Mouse (Mus musculus): Measurements from ENCODE around the gene Tmtc1. TPM values are rescaled to one million over a fixed set of nuclear protein-coding genes. Genes with fewer than 3 reads are reported as not detected.

Tmtc1 gene
- polyA plus RNA-seq, 1 experiment from 2014 or later: 3.2 TPM

DNA sequence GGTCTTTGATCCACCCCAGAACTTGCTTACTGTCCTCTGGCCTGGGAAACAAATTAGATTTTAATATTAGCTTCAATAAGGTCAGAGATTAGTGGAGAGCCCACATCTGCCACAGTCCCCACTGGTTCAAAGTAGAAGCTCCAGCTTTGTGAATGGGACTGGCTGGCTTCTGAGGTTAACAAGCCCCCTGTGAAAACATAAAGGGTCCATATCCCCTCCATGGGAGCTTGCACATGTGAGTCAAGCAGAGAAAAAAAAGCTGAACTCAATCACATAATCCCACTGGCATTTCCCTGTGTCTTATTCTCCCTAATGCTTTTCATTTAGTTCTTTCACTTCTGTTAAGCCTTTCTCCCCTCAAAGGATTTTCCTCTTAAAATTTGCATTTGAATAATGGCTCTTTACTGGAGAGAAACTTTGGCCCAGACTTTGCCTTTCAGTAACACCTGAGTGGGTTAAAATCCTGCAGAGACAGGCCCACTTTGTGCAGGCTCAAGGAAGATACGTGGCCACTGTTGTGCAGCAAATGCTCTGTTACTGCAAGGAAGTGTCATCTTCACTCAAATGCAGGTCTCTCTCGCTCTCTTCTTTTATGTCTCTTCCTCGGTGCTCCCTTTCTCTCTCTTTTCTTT is 105.7 kb downstream of the Tmtc1 start:
- Histone ChIP-seq H3K9me3 (no peaks in the 10 kb centered on the region), H3K4me2 (replicated peaks) (no peak overlapping the region), H3K27ac (no peak overlapping the region), H3K9ac (no peak overlapping the region), H3K4me3 (no peak overlapping the region), H3K4me1 (no peaks in the 10 kb centered on the region), H3K27me3 (no peaks in the 10 kb centered on the region), H3K36me3 (no peaks in the 10 kb centered on the region)
- no peak for ATAC-seq (ENCODE audit: insufficient number of reproducible peaks, insufficient read depth, low FRiP score, low TSS enrichment)
- WGBS: 58% methylated on average over 3 of the region's 3 CpGs

- H3K27me3 ChIP-seq: no peaks in the 10 kb centered on the region
- H3K4me3 ChIP-seq: no peak overlapping the region
- H3K36me3 ChIP-seq: no peaks in the 10 kb centered on the region
- H3K9ac ChIP-seq: no peak overlapping the region
- no peak for ATAC-seq (ENCODE audit: insufficient number of reproducible peaks, insufficient read depth, low FRiP score, low TSS enrichment)
- no peak overlapping the region for H3K4me2 ChIP-seq (replicated peaks)
- H3K27ac ChIP-seq: no peak overlapping the region
- H3K4me1 ChIP-seq: no peaks in the 10 kb centered on the region
- no peaks in the 10 kb centered on the region for H3K9me3 ChIP-seq
These were observed 107.8 kb downstream of the Tmtc1 start for GRCm38 (mm10) chr6:148336290-148336955.

DNA sequence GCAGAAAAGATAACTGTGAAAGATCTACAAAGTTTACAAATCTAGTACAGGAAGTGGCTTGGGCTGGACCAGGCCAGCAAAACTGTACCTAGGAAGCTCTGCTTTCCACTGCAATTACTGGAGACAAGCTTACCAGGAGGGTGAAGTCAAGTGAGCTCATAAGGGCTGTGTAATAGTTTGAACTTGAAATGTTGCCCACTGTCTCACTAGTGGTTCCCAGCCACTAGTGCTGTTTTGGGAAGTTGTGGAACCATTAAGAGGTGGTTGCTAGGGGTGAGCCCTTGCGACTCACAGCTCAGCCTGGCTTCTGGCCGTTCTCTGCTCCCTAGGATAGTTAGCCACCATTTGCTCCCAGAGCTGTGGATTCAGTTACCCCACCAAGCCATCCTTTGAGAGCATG is 112.3 kb downstream of the Tmtc1 start:
- Histone ChIP-seq H3K9ac (no peak overlapping the region), H3K4me2 (replicated peaks) (no peak overlapping the region), H3K27me3 (no peaks in the 10 kb centered on the region), H3K9me3 (no peaks in the 10 kb centered on the region), H3K4me1 (no peaks in the 10 kb centered on the region), H3K4me3 (no peak overlapping the region), H3K27ac (no peak overlapping the region), H3K36me3 (no peaks in the 10 kb centered on the region)
- ATAC-seq (ENCODE audit: insufficient number of reproducible peaks, insufficient read depth, low FRiP score, low TSS enrichment): no peak
- 76% methylated on average over 2 of the region's 2 CpGs for WGBS

DNA sequence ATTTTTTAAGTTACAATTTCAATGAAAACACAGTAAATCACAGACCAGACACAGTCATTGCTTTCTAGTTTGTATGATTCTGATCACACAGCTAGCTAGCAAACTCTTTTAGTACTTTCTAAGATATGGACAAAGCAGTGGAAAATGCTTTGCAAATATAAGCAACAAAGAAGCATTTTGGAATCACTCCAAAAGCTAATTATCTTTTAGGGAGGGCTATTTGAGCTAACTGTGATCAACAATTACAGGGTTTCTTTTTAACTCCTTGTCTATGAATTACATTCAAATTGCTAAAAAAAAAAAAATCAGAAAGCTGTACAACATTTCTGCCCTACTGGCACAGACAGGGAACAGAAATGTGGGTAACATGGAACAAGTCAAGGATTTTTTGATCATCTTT is 114.2 kb downstream of the Tmtc1 start:
- ATAC-seq (ENCODE audit: insufficient number of reproducible peaks, insufficient read depth, low FRiP score, low TSS enrichment): no peak
- Histone ChIP-seq H3K4me3 (no peak overlapping the region), H3K27me3 (no peaks in the 10 kb centered on the region), H3K27ac (no peak overlapping the region), H3K9ac (no peak overlapping the region), H3K9me3 (no peaks in the 10 kb centered on the region), H3K36me3 (no peaks in the 10 kb centered on the region), H3K4me2 (replicated peaks) (no peak overlapping the region), H3K4me1 (no peaks in the 10 kb centered on the region)

DNA sequence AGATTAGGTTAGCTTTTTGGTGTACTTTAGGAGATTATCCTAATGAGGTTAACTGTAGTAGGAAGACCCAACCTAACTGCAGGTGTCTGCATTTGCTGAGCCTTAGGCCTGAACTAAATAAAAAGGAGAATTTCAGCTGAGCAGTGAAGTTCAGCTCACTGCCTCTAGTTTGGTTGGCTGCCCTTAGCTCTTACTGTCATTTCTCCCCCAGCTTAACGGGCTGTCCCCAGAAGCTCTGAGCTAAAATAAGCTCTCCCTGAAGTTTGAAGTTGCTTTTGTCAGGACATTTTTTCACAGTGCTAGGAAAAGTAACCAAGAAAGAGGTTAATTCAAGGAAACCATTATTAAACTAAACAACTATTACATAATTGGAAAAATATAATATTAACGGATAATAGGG is 115.3 kb downstream of the Tmtc1 start:
- no peak overlapping the region for H3K9ac ChIP-seq
- no peak overlapping the region for H3K4me2 ChIP-seq (replicated peaks)
- ATAC-seq (ENCODE audit: insufficient number of reproducible peaks, insufficient read depth, low FRiP score, low TSS enrichment): no peak
- 69% methylated on average over 2 of the region's 2 CpGs for WGBS
- no peaks in the 10 kb centered on the region for H3K4me1 ChIP-seq
- H3K27me3 ChIP-seq: no peaks in the 10 kb centered on the region
- H3K4me3 ChIP-seq: no peak overlapping the region
- no peaks in the 10 kb centered on the region for H3K36me3 ChIP-seq
- H3K27ac ChIP-seq: no peak overlapping the region
- H3K9me3 ChIP-seq: no peaks in the 10 kb centered on the region

DNA sequence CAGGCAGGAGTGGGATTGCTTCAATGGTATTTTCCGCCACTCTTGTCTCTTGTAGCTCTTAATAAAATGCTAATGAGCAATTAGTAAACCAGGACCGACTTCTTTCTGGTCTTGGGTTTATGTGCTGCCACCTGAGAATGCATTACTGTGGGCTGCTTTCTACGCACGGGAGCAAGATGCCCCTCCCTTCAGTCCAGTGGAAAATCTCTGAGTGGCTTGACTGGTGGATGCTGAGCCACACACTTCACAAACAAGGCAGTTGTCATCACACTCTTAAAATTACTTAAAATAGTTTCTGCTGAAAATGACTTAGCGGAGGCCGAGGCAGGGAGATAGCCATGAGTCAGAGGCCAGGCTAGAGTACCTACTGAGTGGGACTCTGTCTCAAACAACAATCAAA is 116.1 kb downstream of the Tmtc1 start:
- no peaks in the 10 kb centered on the region for H3K9me3 ChIP-seq
- no peaks in the 10 kb centered on the region for H3K36me3 ChIP-seq
- no peak overlapping the region for H3K4me3 ChIP-seq
- H3K27ac ChIP-seq: no peak overlapping the region
- no peak for ATAC-seq (ENCODE audit: insufficient number of reproducible peaks, insufficient read depth, low FRiP score, low TSS enrichment)
- H3K4me1 ChIP-seq: no peaks in the 10 kb centered on the region
- H3K27me3 ChIP-seq: no peaks in the 10 kb centered on the region
- H3K9ac ChIP-seq: no peak overlapping the region
- H3K4me2 ChIP-seq (replicated peaks): no peak overlapping the region
- whole genome bisulfite sequencing: 78% methylated on average over 6 of the region's 6 CpGs

DNA sequence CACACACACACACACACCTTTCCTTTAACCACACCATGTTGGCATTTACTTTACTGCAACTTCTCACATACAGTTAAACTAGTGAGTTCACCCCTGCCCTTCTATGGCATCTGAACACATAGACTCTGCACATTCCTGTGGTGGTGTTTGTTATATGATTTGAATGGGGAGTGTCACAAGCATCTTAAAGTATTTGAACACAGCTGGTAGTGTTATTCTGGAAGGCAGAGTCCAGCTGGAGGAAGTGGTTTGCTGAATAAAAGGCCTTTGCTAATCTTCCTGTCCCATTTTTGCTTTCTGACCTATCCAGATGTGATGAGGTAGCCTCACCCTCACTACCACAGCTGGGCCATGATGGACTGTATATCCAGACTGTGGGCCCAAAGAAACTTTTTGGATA is 125.5 kb downstream of the Tmtc1 start:
- peaks cover 8% of the 10 kb centered on the region; the same call in 1 of the 2 replicates for H3K4me1 ChIP-seq
- no peak overlapping the region for H3K27ac ChIP-seq
- no peak for ATAC-seq (ENCODE audit: insufficient number of reproducible peaks, insufficient read depth, low FRiP score, low TSS enrichment)
- no peak overlapping the region for H3K4me2 ChIP-seq (replicated peaks)
- no peak overlapping the region for H3K9ac ChIP-seq
- no peaks in the 10 kb centered on the region for H3K9me3 ChIP-seq
- H3K36me3 ChIP-seq: no peaks in the 10 kb centered on the region
- H3K27me3 ChIP-seq: no peaks in the 10 kb centered on the region
- no peak overlapping the region for H3K4me3 ChIP-seq

GRCm38 (mm10) chr6:148315571-148316080 is 128.6 kb downstream of the Tmtc1 start:
- Histone ChIP-seq H3K4me1 (peaks cover 8% of the 10 kb centered on the region; the same call in 1 of the 2 replicates), H3K27ac (no peak overlapping the region), H3K9ac (no peak overlapping the region), H3K4me3 (no peak overlapping the region), H3K4me2 (replicated peaks) (no peak overlapping the region), H3K36me3 (no peaks in the 10 kb centered on the region), H3K27me3 (no peaks in the 10 kb centered on the region), H3K9me3 (no peaks in the 10 kb centered on the region)
- 72% methylated on average over 5 of the region's 5 CpGs for WGBS
- ATAC-seq (ENCODE audit: insufficient number of reproducible peaks, insufficient read depth, low FRiP score, low TSS enrichment): no peak

- Histone ChIP-seq H3K27ac (no peak overlapping the region), H3K4me1 (peaks cover 8% of the 10 kb centered on the region; the same call in 1 of the 2 replicates), H3K9me3 (no peaks in the 10 kb centered on the region), H3K4me3 (no peak overlapping the region), H3K36me3 (no peaks in the 10 kb centered on the region), H3K9ac (no peak overlapping the region), H3K27me3 (no peaks in the 10 kb centered on the region), H3K4me2 (replicated peaks) (no peak overlapping the region)
- ATAC-seq (ENCODE audit: insufficient number of reproducible peaks, insufficient read depth, low FRiP score, low TSS enrichment): no peak
These were observed 129.1 kb downstream of the Tmtc1 start for GRCm38 (mm10) chr6:148315106-148315505.

DNA sequence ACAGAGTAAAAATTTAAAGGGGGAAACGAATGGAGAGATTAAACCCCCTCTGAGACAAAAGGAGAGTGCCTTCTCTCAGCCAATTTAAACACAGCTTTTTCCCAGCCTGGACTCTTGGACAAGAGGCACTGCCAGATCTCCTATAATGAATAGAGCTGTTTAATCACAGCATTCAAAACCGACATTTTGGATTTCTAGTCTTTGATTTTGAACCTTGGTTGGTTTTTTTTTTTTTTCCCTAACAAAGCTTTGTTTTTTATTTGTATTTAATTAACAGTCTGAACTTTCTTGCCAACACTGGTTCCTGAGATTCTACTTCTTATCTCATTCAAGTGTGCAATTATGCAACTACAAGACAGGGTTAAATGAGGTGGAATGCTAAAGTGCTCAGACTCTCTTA is 133.2 kb downstream of the Tmtc1 start:
- H3K4me3 ChIP-seq: no peak overlapping the region
- ATAC-seq (ENCODE audit: insufficient number of reproducible peaks, insufficient read depth, low FRiP score, low TSS enrichment): no peak
- 50% methylated on average over 2 of the region's 2 CpGs for WGBS

DNA sequence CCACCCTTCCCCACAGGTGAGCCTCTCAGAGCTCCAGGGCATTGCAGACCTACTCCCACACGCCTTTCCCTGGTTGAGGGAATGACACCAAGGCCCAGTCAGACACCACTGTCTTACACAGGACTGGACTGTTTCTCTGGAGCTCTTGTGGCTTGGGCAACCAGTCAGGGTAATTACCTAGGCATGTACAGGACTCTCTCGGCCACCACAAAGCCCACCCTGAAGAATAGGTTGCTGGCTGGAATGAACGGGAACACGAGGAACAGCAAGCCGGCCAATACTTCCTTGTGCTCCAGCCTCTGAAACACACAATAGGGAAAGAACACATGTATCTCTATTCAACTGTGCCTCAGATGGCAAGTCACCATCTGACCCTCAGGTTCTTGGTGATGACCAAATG is 138.4 kb downstream of the Tmtc1 start:
- no peak overlapping the region for H3K4me3 ChIP-seq

More for the DNA sequence above, 133.2 kb downstream of the Tmtc1 start:
- Histone ChIP-seq H3K27me3 (no peaks in the 10 kb centered on the region), H3K4me1 (no peaks in the 10 kb centered on the region), H3K9me3 (no peaks in the 10 kb centered on the region), H3K36me3 (no peaks in the 10 kb centered on the region), H3K4me2 (replicated peaks) (no peak overlapping the region), H3K27ac (no peak overlapping the region), H3K9ac (no peak overlapping the region)

GRCm38 (mm10) chr6:148305191-148305590 is 139.0 kb downstream of the Tmtc1 start:
- no peak overlapping the region for H3K9ac ChIP-seq
- no peaks in the 10 kb centered on the region for H3K9me3 ChIP-seq
- H3K27ac ChIP-seq: no peak overlapping the region
- H3K4me1 ChIP-seq: 0 out of 2 replicates have a peak, but pooled peaks cover 2% of the 10 kb centered on the region
- no peaks in the 10 kb centered on the region for H3K36me3 ChIP-seq
- no peak overlapping the region for H3K4me3 ChIP-seq
- no peak overlapping the region for H3K4me2 ChIP-seq (replicated peaks)
- no peak for ATAC-seq (ENCODE audit: insufficient number of reproducible peaks, insufficient read depth, low FRiP score, low TSS enrichment)
- 74% methylated on average over 3 of the region's 3 CpGs for WGBS
- H3K27me3 ChIP-seq: no peaks in the 10 kb centered on the region

More for the DNA sequence above, 138.4 kb downstream of the Tmtc1 start:
- 0 out of 2 replicates have a peak, but pooled peaks cover 2% of the 10 kb centered on the region for H3K4me1 ChIP-seq
- no peaks in the 10 kb centered on the region for H3K9me3 ChIP-seq
- no peak for ATAC-seq (ENCODE audit: insufficient number of reproducible peaks, insufficient read depth, low FRiP score, low TSS enrichment)
- no peak overlapping the region for H3K4me2 ChIP-seq (replicated peaks)
- no peak overlapping the region for H3K27ac ChIP-seq
- H3K27me3 ChIP-seq: no peaks in the 10 kb centered on the region
- 84% methylated on average over 5 of the region's 5 CpGs for WGBS
- H3K36me3 ChIP-seq: no peaks in the 10 kb centered on the region
- H3K9ac ChIP-seq: no peak overlapping the region
